Mouse (Mus musculus): ENCODE data around the gene Tnfaip6.

Gene Tnfaip6

DNA sequence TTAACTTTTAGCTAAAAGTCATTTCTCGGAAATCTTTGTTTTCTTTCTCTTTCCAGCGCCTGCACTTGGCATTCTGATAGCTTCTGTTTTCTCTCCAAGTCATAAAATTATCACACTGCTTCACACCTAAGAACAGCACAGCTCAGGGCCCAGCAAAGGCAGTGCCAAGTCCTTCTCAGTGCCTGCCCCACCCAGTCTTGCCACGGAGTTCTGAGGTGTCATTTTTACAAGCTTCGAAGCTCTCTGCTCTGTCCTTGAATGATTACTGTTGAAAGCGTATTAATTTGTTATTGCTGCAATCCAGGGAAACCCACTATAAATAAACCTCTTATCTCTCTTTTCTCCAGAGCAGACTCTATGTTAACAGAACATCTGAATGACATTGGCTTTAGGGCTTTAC, 15.7 kb downstream of the Tnfaip6 start:
- no peak for DNase-seq

DNA sequence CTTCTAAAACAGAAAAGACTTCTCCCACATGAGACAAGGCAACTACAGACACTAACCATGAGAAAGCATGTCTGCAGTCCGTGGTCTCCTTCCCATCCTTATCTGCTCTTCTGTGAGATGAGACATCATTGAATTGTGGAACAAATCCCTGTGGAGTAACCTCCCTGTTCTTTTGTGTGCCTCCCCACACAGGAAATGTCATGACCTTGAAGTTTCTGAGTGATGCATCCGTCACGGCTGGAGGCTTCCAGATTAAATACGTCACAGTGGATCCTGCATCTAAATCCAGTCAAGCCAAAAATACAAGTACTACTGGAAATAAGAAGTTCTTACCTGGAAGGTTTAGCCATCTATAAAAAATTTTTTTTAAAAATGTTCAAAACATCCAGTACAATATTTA, 17.8 kb downstream of the Tnfaip6 start:
- no peak for DNase-seq

DNA sequence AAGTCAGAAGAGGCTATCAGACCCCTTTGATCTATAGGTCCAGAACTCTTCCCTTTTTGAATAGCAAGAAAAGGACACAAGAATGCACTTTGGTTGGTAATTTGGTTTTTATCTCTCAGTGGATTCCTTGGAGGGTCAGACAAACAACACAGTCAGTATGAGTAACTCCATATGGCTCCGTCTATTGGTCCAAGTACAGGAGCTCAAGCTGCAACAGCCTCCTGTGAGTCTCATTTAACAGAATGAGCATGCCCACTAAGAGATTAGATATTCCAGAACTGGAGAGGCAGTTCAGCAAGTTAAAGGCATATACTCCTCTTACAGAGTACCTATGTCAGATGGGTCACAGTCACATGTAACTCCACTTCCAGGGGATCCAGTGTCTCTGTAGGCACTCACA, 19.3 kb downstream of the Tnfaip6 start:
- no peak for DNase-seq

DNA sequence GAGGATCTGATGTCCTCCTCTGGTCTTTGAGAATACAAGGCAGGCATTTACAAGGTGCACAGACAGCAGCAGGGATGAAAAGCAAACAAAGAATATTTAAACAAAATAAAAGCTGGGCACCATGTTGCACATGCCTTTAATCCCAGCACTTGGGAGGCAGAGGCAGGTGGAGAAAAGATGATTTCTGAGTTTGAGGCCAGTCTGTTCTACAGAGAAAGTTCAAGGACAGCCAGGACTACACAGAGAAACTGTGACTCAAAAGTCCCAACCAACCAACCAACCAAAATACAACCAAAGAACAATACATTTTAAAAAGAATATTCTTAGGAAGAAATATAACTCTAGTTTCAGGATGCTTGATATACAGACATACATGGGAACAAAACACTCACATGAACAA, 19.9 kb downstream of the Tnfaip6 start:
- DNase-seq, result no peak

DNA sequence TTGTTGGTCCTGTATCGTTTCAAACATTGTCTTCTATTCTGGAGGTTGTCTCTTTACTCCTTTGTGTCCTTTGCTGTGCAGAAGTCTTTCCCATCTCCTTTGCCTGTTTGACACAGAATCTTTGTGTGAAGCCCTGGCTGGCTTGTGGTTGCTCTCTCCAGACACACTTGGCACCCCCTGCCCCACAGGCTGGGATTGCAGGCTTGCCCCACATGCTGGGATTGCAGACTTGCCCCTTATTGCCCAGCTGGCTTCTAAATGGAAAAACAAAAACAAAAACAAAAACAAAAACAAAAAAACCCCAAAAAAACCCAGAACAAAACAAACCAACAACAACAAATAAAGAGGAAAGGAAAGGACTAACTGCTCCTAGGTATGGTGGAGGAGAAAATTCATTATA, 30.8 kb downstream of the Tnfaip6 start:
- DNase-seq, result no peak

DNA sequence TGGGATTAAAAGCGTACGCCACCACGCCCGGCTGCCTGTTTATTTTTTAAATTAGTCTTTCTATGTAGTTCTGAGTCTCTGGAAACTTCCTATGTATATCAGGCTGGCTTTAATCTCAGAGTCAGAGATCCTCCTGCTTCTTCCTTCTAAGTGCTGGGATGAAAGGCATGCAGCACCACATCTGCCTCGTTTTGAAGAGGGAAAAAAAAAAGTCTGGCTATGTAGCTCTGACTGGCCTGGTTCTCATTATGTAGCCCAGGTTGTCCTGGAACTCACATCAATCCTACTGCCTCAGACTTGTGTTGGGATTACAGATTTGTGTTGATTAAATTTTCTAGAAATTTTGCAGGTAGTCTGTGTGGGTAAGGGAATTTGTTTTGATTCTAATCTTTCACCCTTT, 33.0 kb downstream of the Tnfaip6 start:
- no peak for DNase-seq

DNA sequence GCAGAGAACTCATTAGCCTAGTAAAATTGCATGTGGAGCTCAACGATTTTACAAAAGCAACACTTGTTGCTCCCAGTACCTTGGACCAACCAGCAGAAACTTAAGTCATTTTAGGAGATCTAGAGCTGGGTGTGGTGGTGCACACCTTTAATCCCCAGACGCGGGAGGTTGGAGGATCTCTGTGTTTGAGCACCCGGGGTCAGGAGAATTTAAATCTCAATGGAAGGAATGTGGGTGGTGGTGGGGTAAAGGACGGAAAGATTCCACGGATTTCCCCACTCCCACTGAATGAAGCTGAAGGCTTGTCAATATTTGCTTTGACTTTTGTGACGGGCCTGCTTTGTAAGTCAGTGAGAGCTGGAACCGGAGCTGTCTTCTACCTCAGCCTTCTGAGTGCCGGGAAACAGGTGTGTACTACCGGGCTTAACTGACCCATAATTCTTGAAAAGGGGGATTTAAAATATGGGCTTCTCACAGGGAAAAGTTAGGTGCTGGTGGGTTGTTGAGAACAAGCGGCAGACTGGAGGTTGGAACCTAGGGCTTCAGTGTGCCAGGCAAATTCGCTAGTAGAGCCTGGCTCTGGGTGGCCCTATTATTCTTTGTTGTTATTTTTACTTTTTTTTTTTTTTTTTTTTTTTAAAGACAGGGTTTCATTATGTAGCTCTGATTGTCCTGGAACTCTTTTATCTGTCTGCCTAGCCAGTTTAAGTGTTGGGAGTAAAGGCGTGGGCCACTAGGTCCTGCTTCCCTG, 33.6 kb downstream of the Tnfaip6 start:
- no peak for DNase-seq

DNA sequence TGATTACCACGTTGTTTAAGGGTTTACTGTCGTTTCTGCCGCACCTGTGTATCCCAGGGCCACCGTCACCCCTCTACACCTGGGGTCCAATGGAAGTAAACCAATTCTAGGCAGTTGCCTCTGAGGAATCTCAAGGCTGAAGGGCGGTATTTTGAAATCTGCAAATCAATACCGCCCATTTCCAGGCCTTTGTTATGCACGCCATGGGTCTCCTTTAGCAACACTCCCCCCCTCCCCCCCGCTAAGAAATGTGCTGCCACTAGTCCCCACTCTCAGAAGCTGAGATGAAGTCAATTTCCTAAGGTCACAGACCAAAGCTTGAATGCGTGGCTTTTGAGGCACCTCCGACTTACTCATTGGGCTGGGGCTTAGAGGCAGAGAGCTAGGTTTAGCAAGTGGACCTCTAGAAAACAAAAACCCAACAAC, 34.3 kb downstream of the Tnfaip6 start:
- DNase-seq, result no peak

DNA sequence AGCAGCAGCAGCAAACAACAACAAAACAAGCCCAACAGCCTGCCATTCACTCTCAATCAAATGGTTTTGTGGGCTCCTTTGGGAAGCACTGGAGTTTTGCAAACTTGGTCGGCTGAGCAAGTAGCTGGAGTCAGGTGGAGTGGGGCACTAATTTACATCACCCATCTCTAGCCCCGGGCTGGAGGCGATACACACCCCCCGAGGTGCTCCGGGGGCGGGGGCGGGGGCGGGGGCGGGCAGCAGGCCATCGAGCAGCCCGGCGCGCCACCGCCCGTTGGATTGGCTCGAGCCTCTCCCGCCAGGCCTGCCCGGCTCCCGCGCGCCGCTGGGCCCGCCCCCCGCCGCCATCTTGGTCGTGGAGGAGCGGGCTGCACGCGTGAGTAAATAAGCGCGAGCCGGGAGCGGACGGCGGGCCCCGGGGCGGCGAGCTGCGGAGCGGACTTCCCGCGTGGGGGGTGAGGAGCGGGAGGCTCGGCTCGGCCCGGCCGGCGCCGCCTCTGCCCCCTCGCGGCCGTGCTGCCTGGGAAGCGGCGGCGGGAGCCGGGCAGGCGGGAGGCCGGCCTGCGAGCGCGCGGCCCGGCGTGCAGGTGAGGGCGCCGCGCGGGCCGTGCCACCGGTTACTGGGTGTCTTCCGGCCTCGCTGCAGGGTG, 34.8 kb downstream of the Tnfaip6 start, which contains the start of gene Rif1:
Rif1 (plus strand) TSS at position 342 of the 650 bp plus-strand sequence.
- DNase-seq, result peak; percentile 86

DNA sequence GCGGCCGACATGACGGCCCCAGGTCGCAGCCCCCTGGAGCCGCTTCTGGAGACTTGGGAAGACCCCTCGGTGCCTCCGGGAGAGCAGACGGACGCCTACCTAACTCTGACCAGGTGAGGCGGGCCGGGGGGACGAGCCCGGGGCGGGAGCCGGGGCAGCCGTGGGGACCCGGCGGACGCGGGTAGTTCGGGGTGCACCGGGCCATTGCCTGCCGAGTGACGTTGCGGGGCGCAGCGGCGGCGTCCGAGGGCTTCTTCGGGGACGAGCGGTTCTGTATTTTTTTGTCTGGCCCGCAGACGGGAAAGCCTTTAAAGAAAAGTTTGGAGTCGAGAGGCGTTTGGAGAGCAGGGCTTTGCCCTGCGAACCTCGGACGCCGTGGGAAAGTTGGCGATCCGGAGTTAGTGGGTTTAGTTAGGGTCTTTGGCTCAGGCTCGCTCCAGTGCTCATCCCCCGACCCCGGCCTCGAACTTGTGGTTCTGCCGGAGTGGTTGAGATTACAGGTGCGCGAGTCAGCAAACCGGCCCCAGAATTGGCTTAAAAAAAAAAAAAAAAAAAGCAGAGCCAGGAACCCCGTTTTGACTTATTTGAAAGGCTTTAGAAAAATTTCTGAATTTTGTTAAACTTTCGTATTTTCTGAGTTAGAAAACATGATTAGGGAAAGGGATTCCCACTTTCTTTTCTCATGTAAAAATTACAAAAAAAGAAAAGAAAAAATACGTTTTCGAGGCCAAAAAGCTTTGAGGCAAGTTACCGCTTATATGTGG, 35.5 kb downstream of the Tnfaip6 start:
- no peak for DNase-seq

DNA sequence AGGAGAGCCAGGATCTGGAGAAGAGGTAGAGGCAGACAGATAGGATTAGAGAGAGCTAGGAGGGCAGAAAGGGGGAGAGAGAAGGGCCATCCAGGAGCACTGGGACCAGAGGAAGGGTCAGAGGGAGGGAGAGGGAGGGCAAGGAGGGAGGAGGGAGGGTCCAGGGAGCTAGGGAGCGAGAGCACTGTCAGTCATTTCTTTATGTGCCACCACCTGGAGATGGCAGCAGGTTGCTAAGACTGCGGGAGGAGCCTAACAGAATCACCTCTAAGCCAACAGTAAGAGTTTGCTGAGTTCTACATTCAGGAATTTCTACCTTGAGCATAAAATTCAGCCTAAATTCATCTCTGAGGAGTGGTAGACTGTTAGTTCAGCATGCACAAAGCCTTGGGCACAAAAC, 40.9 kb downstream of the Tnfaip6 start:
- no peak for DNase-seq

DNA sequence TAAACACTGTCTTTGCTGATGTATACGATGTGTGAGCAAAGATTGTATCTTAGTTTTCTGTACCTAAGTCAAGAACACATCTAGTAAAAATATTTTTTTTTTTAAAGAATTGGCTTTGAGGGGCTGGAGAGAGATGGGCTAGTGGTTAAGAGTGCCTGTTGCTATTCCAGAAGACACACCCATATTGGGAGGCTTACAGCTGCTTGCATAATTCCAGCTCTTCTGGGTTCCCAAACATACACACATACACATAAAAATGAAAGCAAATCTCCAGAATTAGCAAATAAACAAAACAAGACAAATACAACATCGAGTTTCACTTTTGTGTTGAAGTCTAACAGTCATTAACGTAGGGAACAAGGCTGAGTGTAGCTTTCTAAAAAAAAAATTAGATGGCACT, 46.2 kb downstream of the Tnfaip6 start:
- no peak for DNase-seq

DNA sequence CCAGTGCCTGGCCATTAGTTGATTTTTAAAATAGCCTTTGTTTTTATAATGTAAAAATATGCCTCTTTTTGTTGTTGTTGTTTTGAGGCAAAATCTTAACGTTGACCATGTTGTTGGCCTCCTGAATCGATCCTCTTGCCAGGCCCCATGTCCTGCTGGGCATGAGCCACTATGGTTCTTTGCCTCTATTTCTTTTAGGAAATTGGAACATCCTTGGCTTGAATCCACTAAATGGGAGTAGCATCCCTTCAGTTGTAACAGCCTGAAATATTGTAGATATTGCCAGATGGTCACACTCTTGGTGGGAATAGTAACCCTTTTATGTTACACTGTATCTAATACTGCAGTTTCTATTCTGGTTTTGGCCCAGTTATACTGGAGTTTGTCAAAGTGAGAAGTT, 46.8 kb downstream of the Tnfaip6 start:
- peak; percentile 74 for DNase-seq
